Mouse (Mus musculus) adipose tissue, adult 10 weeks (tissue): ENCODE results near the gene Maged1. TPM values are rescaled to one million over a fixed set of nuclear protein-coding genes. Genes with fewer than 3 reads are reported as not detected.

Experiments
- polyA plus RNA-seq: library from polyadenylated mRNA; stranded (reverse); fragments of 350-450 nt; fragmentation: Illumina TruSeq; extraction: RNeasy Lipid Tissue Mini Kit (QIAGEN cat#74804); gene quantifications from one replicate; pipeline ENCODE4 v1.2.3, GENCODE M21; 2014; ENCODE audit warnings: low read depth, low replicate concordance

The Maged1 gene
- polyA plus RNA-seq = 390 TPM

DNA sequence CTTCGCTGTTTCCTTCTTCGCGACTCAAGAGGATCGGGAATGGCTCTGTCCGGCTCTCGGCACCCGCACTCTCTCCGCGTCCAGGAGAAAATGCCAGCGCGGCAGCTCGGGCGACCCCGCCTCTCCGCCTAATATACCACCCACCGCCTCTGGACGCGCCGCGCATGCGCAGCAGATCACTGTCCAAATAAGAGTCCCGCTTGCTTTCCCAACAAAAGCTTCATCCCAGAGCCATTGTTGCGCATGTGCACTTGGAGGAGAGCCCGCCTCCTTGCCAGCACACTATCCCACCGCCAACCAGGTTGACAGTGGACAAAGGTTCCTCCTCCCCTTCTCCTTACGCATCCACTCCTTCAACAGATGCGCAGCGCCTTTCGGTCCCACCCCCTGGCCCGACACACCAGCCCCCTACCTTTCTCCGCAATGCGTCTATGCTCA lies at the start of gene Maged1:
Maged1 (minus strand) TSS at position 226 of the 438 bp plus-strand sequence.

Other genes starting within 250 kb of the Maged1 start
- gene Fam90a1b, start 175.4 kb downstream of the Maged1 start, polyA plus RNA-seq = 0.82 TPM
- 35.4 TPM for gene Apoo, start 175.0 kb downstream of the Maged1 start, polyA plus RNA-seq
- 46.7 TPM for gene Gspt2, start 93.9 kb upstream of the Maged1 start, polyA plus RNA-seq
- 5.1 TPM for gene Zxdb, start 182.4 kb upstream of the Maged1 start, polyA plus RNA-seq